Mouse (Mus musculus): ENCODE data around the gene Ces4a. TPM values are rescaled to one million over a fixed set of nuclear protein-coding genes. Genes with fewer than 3 reads are reported as not detected.

Gene Ces4a
- total and polyA plus RNA-seq, 3 experiments, result not detected

- Histone ChIP-seq H3K4me1 (ENCODE audit: control insufficient read depth in 1 of 2, insufficient read depth in 2 of 2, low read length in 2 of 2) (no peaks in the 10 kb centered on the region), H3K36me3 (ENCODE audit: control insufficient read depth in 1 of 2, insufficient read depth in 2 of 2, low read length in 2 of 2) (no peaks in the 10 kb centered on the region), H3K27ac (ENCODE audit: control insufficient read depth, low read depth, low read length) (no peak overlapping the region), H3K9ac (ENCODE audit: control insufficient read depth, low read depth, low read length, poor library complexity, severe bottlenecking) (no peak overlapping the region), H3K27me3 (ENCODE audit: control insufficient read depth in 1 of 2, insufficient read depth in 2 of 2, low read length in 2 of 2) (peaks cover 0 to 9% of the 10 kb centered on the region in 2 experiments; a peak in 3 of 4 replicates), H3K4me3 (ENCODE audit: control insufficient read depth in 1 of 2, insufficient read depth in 1 of 2, low read depth in 2 of 2, low read length in 2 of 2) (no peak overlapping the region), H3K79me2 (ENCODE audit: control insufficient read depth, insufficient read depth, low read length, poor library complexity) (no peaks in the 10 kb centered on the region), H3K9me3 (replicated peaks; ENCODE audit: insufficient read depth, low read length) (no peaks in the 10 kb centered on the region)
- peak; percentile 71 for DNase-seq (ENCODE audit: low read depth, low spot score)
- peak; percentile 89 for TF ChIP-seq SMC3 (IDR thresholded peaks at IDR 0.05; ENCODE audit: low read depth, low read length)
- TF ChIP-seq HCFC1 (IDR thresholded peaks at IDR 0.05; ENCODE audit: low read depth, low read length), result no peak
- TF ChIP-seq CTCF (IDR thresholded peaks at IDR 0.05 in 2 of 3, conservative IDR thresholded peaks at IDR 0.05 in 1 of 3; ENCODE audit: control insufficient read depth in 1 of 3, insufficient read depth in 1 of 3, low read depth in 2 of 3, low read length in 3 of 3, poor library complexity in 1 of 3, severe bottlenecking in 1 of 3), result peak; percentile 86 to 96 (median 92)
- no peak for TF ChIP-seq GABPA (IDR thresholded peaks at IDR 0.05; ENCODE audit: low read depth, low read length)
- TF ChIP-seq MYC (IDR thresholded peaks at IDR 0.05; ENCODE audit: low read depth, low read length), result 0 out of 2 replicates have a peak, but pooled peaks have one; percentile 16
- TF ChIP-seq ZNF384 (IDR thresholded peaks at IDR 0.05; ENCODE audit: low read depth, low read length), result no peak
- no peak for TF ChIP-seq EP300 (IDR thresholded peaks at IDR 0.05; ENCODE audit: low read depth in 1 of 2, low read length in 2 of 2)
- no peak for TF ChIP-seq MYB (IDR thresholded peaks at IDR 0.05; ENCODE audit: low read depth, low read length)
- TF ChIP-seq RAD21 (IDR thresholded peaks at IDR 0.05; ENCODE audit: low read depth, low read length), result peak; percentile 73
- no peak for TF ChIP-seq ZKSCAN1 (IDR thresholded peaks at IDR 0.05; ENCODE audit: low read depth, low read length)
- TF ChIP-seq E2F4 (IDR thresholded peaks at IDR 0.05; ENCODE audit: borderline replicate concordance, low read depth, low read length), result no peak
- peak; percentile 57 for TF ChIP-seq ZC3H11A (IDR thresholded peaks at IDR 0.05; ENCODE audit: low read depth, low read length)
- TF ChIP-seq NRF1 (IDR thresholded peaks at IDR 0.05; ENCODE audit: insufficient read depth, low read depth, low read length, poor library complexity, severe bottlenecking), result no peak
- TF ChIP-seq CHD1 (IDR thresholded peaks at IDR 0.05; ENCODE audit: low read depth, low read length), result no peak
- TF ChIP-seq TBP (IDR thresholded peaks at IDR 0.05; ENCODE audit: low read depth, low read length), result no peak
- TF ChIP-seq MAX (IDR thresholded peaks at IDR 0.05; ENCODE audit: low read length), result no peak
Observed at GRCm38 (mm10) chr8:105138423-105138822, 6.8 kb downstream of the Ces4a start.

GRCm38 (mm10) chr8:105142395-105142794 is 10.8 kb downstream of the Ces4a start:
- H3K36me3 ChIP-seq (ENCODE audit: control insufficient read depth in 1 of 2, insufficient read depth in 2 of 2, low read length in 2 of 2), result no peaks in the 10 kb centered on the region
- no peak for DNase-seq (ENCODE audit: low read depth, low spot score)
- TF ChIP-seq TCF12 (IDR thresholded peaks at IDR 0.05; ENCODE audit: low read depth, low read length) (no peak), UBTF (IDR thresholded peaks at IDR 0.05; ENCODE audit: borderline replicate concordance, insufficient read depth, low read depth, low read length) (no peak), CHD2 (IDR thresholded peaks at IDR 0.05; ENCODE audit: low read length) (no peak), USF1 (IDR thresholded peaks at IDR 0.05; ENCODE audit: low read depth, low read length) (no peak), GABPA (IDR thresholded peaks at IDR 0.05; ENCODE audit: low read depth, low read length) (no peak), POLR2A (IDR thresholded peaks at IDR 0.05; ENCODE audit: control insufficient read depth in 1 of 2, insufficient read depth in 1 of 2, low read depth in 1 of 2, low read length in 2 of 2, poor library complexity in 1 of 2) (no peak)

More at GRCm38 (mm10) chr8:105142395-105142794, 10.8 kb downstream of the Ces4a start:
- no peaks in the 10 kb centered on the region for H3K79me2 ChIP-seq (ENCODE audit: control insufficient read depth, insufficient read depth, low read length, poor library complexity)
- H3K4me1 ChIP-seq (ENCODE audit: control insufficient read depth in 1 of 2, insufficient read depth in 2 of 2, low read length in 2 of 2), result no peaks in the 10 kb centered on the region
- H3K9ac ChIP-seq (ENCODE audit: control insufficient read depth, low read depth, low read length, poor library complexity, severe bottlenecking), result no peak overlapping the region
- no peak overlapping the region for H3K4me3 ChIP-seq (ENCODE audit: control insufficient read depth in 1 of 2, insufficient read depth in 1 of 2, low read depth in 2 of 2, low read length in 2 of 2)
- peaks cover 0 to 2% of the 10 kb centered on the region in 2 experiments; a peak in 2 of 4 replicates for H3K27me3 ChIP-seq (ENCODE audit: control insufficient read depth in 1 of 2, insufficient read depth in 2 of 2, low read length in 2 of 2)
- no peaks in the 10 kb centered on the region for H3K9me3 ChIP-seq (replicated peaks; ENCODE audit: insufficient read depth, low read length)
- H3K27ac ChIP-seq (ENCODE audit: control insufficient read depth, low read depth, low read length), result no peak overlapping the region
